Mouse (Mus musculus): ENCODE measurements around the gene Bzw2. TPM values are rescaled to one million over a fixed set of nuclear protein-coding genes. Genes with fewer than 3 reads are reported as not detected.
"Not testable (repeated sequence)": the region's sequence is repeated elsewhere in the genome, so short reads cannot be mapped to it uniquely, and the experiment has no call there.

The Bzw2 gene
- 164 and 177 TPM in 2 replicates for polyA plus RNA-seq (2015; fragmentation: Nextera tagmentation; extraction: Ambion mirVana)

DNA sequence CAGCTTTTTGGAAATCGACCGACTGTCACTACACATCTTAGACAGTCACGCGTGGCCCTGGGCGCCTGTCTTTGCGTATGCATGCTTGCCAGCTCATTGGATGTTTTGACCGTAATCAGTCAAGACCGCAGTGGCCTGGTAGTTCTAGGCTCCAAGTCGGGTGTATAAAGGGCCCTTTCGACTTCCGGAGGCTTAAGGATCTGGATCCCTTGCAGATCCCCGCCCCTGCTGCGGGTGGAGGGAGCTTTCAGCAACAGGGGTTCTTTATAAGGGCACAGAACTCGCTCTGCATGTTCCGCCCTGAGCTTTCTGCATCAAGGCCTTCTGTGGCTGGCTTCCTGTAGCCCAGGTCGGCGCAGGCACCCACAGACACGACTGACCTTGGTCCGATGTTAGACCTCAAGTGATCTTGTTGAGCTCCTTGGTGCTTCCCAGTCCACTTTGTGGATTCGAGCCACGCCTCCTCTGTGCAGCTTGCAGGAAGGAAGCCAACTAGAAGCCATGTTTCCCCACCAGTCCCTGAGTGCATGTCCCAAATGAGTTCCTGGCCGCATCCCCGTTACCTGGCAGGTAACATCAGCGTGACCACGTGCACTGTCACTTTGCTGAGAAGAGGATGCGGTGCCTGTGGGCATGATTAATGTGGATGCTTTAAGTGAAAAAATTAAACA lies at the start of gene Bzw2:
Gene Bzw2 (minus strand): TSS at position 443 of the 671 bp plus-strand sequence.
- peak within 1 kb of the TSS; percentile 50 for H3K9ac ChIP-seq
- no peaks in the 10 kb centered on the region for H3K9me3 ChIP-seq (replicated peaks)
- peaks cover 23% of the 10 kb centered on the region; the same call in 1 of the 2 replicates for H3K4me1 ChIP-seq
- H3K27ac ChIP-seq (replicated peaks): peak within 1 kb of the TSS; percentile 96
- 2% methylated on average over 26 of the region's 26 CpGs for WGBS
- peak within 1 kb of the TSS; percentile 83 for H3K4me3 ChIP-seq (replicated peaks)
- peak; percentile 31; the same call in 1 of the 2 replicates for ATAC-seq (ENCODE audit: insufficient number of reproducible peaks, low FRiP score, low TSS enrichment, low read depth)
- H3K27me3 ChIP-seq: no peaks in the 10 kb centered on the region
- peak within 1 kb of the TSS; percentile 74 for H3K4me2 ChIP-seq (replicated peaks)
- 0 out of 2 replicates have a peak, but pooled peaks cover 5% of the 10 kb centered on the region for H3K36me3 ChIP-seq

DNA sequence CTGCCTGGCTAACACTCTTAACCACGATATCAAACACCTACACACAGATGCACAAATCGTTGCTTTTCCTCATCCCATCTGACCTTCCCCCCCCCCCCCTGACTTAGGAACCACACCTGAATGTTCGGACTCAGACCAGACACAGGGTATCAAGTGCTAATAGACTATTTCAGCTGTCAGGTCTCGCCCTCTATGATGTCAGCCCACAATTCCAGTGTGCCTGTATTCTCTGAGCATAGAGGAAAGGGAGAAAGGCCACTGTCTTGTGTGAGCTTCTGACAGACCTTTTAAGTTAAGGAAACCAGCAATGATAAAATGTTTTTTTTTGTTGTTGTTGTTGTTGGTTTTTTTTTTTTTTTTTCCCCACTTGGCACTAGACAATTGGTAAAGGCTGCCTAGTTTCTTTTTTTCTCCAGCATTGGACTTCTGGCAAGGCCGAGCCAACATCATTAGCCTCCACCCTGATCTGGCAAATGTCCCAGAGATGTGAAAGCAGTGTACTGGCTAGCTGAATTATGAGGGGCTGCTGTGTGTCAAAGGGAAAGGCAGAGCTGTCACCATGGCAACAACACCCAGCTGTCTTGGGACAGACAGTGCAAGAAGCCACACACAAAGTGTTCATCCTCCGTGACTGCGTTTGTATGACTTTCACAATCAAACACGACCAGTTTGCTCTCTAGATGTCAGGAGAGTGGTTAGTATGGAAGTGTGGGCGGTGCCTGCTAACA lies 49.4 kb upstream of the Bzw2 start:
- Histone ChIP-seq H3K27me3 (no peaks in the 10 kb centered on the region), H3K9ac (no peak overlapping the region), H3K36me3 (no peaks in the 10 kb centered on the region), H3K4me1 (no peaks in the 10 kb centered on the region), H3K4me2 (replicated peaks) (no peak overlapping the region), H3K9me3 (replicated peaks) (no peaks in the 10 kb centered on the region), H3K27ac (replicated peaks) (no peak overlapping the region), H3K4me3 (replicated peaks) (no peak overlapping the region)
- WGBS: 61% methylated on average over 9 of the region's 9 CpGs
- ATAC-seq (ENCODE audit: insufficient number of reproducible peaks, low FRiP score, low TSS enrichment, low read depth): no peak

DNA sequence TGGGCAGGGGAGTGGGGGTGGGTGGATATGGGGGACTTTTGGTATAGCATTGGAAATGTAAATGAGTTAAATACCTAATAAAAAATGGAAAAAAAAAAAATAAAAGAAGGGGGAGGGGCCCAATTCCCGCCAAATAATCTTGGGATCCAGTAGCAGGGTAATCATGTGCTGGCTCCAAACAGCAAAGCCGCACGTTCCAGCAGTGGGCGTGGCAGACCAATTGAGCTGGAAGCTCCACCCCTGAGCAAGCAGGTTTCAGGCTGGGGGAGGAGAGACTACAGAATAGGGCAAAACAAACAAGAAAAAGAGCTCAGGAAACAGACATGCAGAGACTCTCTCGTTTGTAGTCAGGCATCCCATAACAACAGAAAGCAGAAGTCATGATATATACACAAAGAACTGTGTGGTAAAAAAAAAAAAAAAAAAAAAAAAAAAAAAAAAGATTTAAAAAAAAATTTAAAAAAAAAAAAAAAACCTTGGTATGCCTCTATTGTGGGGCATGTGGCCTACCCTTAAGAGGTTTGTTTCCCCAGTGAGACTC lies 47.8 kb upstream of the Bzw2 start:
- H3K9ac ChIP-seq; ATAC-seq (ENCODE audit: insufficient number of reproducible peaks, low FRiP score, low TSS enrichment, low read depth); H3K36me3 ChIP-seq; H3K27ac ChIP-seq (replicated peaks); H3K4me2 ChIP-seq (replicated peaks); H3K4me1 ChIP-seq; H3K27me3 ChIP-seq; H3K9me3 ChIP-seq (replicated peaks); H3K4me3 ChIP-seq (replicated peaks): not testable (repeated sequence)
- WGBS: 58% methylated on average over 5 of the region's 5 CpGs

DNA sequence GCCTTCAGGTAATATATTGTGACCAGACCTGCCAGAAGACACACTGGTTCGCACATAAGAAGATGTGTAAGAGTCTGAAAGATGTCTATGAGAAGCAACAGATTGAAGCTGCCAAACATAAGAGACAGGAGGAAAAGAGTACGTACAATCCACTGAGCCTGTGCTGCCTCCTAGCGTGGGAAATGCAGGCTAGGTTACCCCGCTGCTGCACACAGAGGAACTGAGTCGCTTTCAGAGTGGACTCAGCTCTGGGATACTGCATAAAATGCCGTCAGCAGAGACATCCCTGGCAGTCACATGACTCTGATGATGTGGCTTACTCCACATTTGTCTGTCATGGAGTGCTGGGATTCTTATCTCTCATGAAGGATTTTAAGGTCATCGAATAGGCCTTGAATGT lies 37.1 kb upstream of the Bzw2 start:
- no peaks in the 10 kb centered on the region for H3K4me1 ChIP-seq
- H3K27me3 ChIP-seq: no peaks in the 10 kb centered on the region
- H3K36me3 ChIP-seq: peaks cover 74% of the 10 kb centered on the region
- H3K9me3 ChIP-seq (replicated peaks): peaks cover 17% of the 10 kb centered on the region
- no peak overlapping the region for H3K4me3 ChIP-seq (replicated peaks)
- no peak overlapping the region for H3K27ac ChIP-seq (replicated peaks)
- no peak overlapping the region for H3K9ac ChIP-seq
- H3K4me2 ChIP-seq (replicated peaks): no peak overlapping the region
- WGBS: 93% methylated on average over 7 of the region's 7 CpGs
- no peak for ATAC-seq (ENCODE audit: insufficient number of reproducible peaks, low FRiP score, low TSS enrichment, low read depth)

DNA sequence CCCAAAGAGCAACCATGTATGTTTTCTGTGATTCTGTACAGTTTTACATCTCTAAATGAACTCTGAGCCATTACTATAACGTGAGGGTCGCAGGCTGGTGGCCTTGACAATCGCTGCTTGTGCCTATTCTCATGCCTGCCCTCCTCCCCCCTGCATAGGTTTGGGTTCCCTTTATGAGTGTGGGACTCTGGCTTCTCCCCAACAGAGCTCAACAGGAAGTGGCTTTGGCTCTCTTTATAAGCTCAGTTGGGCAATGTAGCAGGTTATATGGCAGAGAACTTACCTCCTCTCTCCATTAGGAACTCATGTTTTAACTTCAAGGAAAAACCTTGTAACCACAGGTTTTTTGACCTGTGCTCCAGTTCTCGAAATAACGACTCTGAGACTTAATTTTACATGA lies 32.5 kb upstream of the Bzw2 start:
- H3K9ac ChIP-seq: no peak overlapping the region
- peaks cover 76% of the 10 kb centered on the region for H3K36me3 ChIP-seq
- H3K9me3 ChIP-seq (replicated peaks): no peaks in the 10 kb centered on the region
- no peaks in the 10 kb centered on the region for H3K4me1 ChIP-seq
- no peak overlapping the region for H3K4me3 ChIP-seq (replicated peaks)
- no peak overlapping the region for H3K27ac ChIP-seq (replicated peaks)
- ATAC-seq (ENCODE audit: insufficient number of reproducible peaks, low FRiP score, low TSS enrichment, low read depth): no peak
- no peaks in the 10 kb centered on the region for H3K27me3 ChIP-seq
- WGBS: 91% methylated on average over 5 of the region's 5 CpGs
- H3K4me2 ChIP-seq (replicated peaks): no peak overlapping the region

DNA sequence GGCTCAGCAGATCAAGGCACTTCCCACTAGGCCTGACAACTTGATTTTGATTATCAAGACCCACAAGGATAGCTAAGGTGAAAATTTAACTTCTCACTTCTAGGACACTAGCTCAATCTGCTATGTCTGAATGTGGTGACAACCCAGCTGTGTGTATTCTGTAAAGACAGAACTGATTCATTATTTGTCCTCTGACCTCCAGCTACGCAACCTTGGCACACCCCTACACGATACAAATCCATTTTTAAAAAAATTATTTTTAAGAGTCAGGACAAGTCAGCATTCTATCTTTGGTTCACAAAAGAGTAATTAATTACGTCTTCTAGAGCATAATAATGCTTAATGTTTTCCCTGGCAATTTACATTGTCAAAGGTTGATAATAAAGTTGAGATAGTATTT lies 31.7 kb upstream of the Bzw2 start:
- 96% methylated on average over 3 of the region's 3 CpGs for WGBS
- Histone ChIP-seq H3K4me2 (replicated peaks) (no peak overlapping the region), H3K9me3 (replicated peaks) (no peaks in the 10 kb centered on the region), H3K4me3 (replicated peaks) (no peak overlapping the region), H3K27ac (replicated peaks) (no peak overlapping the region), H3K27me3 (no peaks in the 10 kb centered on the region), H3K9ac (no peak overlapping the region), H3K36me3 (peaks cover 68% of the 10 kb centered on the region), H3K4me1 (no peaks in the 10 kb centered on the region)
- ATAC-seq (ENCODE audit: insufficient number of reproducible peaks, low FRiP score, low TSS enrichment, low read depth): no peak

DNA sequence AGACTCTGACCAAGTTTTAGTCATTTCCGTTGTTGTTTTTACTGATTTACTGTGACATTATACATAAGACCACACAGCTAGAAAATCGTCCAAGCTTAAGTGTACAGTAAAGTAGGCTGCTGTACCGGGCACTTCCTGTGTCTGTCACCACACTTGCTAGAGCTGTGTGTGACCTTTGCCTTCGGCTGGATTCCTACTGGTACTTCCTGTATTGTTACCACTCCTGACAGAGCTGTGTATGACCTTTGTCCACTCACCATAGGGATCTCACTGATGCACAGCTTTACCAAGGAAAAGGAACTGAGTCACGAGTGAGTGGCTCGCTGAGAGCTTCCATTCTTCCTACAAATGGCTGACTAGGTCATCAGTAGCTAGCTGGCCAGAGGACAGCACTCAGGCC lies 29.2 kb upstream of the Bzw2 start:
- Histone ChIP-seq H3K4me3 (replicated peaks) (no peak overlapping the region), H3K36me3 (peaks cover 78% of the 10 kb centered on the region), H3K9ac (no peak overlapping the region), H3K9me3 (replicated peaks) (no peaks in the 10 kb centered on the region), H3K27ac (replicated peaks) (no peak overlapping the region), H3K27me3 (no peaks in the 10 kb centered on the region), H3K4me1 (no peaks in the 10 kb centered on the region), H3K4me2 (replicated peaks) (no peak overlapping the region)
- 81% methylated on average over 6 of the region's 6 CpGs for WGBS
- ATAC-seq (ENCODE audit: insufficient number of reproducible peaks, low FRiP score, low TSS enrichment, low read depth): no peak

DNA sequence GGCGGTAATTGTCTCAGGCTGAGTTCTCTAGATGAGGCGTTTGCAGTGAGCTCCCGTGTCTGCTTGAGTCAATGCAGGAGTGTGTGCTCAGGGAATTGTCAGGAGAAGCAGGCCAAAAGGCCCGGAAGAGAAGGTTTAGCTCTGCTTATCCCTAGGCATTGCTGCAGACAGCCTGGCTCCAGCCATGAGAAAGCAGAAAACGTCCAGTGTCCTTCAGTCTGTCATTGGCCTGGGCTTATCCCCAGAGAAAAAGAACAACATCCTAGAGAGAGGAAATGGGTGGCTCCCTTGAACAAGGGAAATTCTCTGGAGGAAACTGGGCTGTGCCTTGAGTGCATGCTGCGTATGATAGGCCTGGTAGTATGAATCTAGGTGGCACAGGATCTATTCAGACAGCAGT lies 24.7 kb upstream of the Bzw2 start:
- ATAC-seq (ENCODE audit: insufficient number of reproducible peaks, low FRiP score, low TSS enrichment, low read depth): no peak
- Histone ChIP-seq H3K9me3 (replicated peaks) (no peaks in the 10 kb centered on the region), H3K4me2 (replicated peaks) (no peak overlapping the region), H3K36me3 (peaks cover 57% of the 10 kb centered on the region), H3K27ac (replicated peaks) (no peak overlapping the region), H3K9ac (no peak overlapping the region), H3K4me3 (replicated peaks) (no peak overlapping the region), H3K27me3 (no peaks in the 10 kb centered on the region), H3K4me1 (no peaks in the 10 kb centered on the region)
- WGBS: 75% methylated on average over 6 of the region's 6 CpGs

DNA sequence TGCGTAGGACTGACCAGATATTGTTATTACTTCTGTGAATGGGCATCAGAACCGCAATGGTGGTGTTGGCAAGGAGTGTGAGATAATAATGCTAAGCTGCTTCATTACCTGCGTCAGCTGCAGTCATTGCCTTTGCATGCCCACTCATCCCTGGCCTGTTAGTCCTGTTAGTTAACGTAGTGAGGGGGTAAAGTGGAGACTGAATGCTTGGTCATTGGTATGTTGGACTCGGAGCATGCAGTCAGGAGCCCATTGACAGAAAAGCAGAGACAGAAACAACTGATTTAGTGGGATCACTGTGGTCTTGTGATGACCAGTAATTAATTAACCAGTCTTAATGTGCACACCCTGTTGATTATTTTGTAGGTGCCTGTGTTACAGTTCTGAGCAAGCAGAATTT lies 19.3 kb upstream of the Bzw2 start:
- no peaks in the 10 kb centered on the region for H3K27me3 ChIP-seq
- peaks cover 64% of the 10 kb centered on the region for H3K36me3 ChIP-seq
- no peak overlapping the region for H3K4me3 ChIP-seq (replicated peaks)
- H3K4me1 ChIP-seq: no peaks in the 10 kb centered on the region
- no peak overlapping the region for H3K4me2 ChIP-seq (replicated peaks)
- H3K27ac ChIP-seq (replicated peaks): no peak overlapping the region
- WGBS: 96% methylated on average over 5 of the region's 5 CpGs
- H3K9ac ChIP-seq: no peak overlapping the region
- ATAC-seq (ENCODE audit: insufficient number of reproducible peaks, low FRiP score, low TSS enrichment, low read depth): no peak
- no peaks in the 10 kb centered on the region for H3K9me3 ChIP-seq (replicated peaks)

DNA sequence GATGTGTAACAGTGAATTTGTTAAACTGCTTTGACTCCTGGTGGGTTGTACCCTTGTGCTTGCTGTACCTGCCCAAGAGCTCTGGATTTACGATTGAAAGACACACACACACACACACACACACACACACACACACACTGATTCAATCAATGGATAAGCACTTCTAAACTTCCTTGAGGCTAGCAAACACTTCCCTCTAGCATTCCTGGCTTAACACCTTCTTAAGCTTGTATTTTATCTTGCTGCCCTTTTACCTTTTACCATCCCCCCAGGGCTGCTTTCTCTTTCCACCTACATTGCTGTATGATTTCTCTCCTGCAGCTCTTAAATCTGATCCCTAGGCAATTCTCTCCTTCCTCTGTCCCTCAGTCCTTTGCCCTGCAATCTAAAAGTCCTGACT lies 7.4 kb upstream of the Bzw2 start:
- H3K4me3 ChIP-seq (replicated peaks): no peak overlapping the region
- H3K4me1 ChIP-seq: peaks cover 2% of the 10 kb centered on the region; the same call in 1 of the 2 replicates
- peaks cover 6% of the 10 kb centered on the region; the same call in 1 of the 2 replicates for H3K36me3 ChIP-seq
- H3K4me2 ChIP-seq (replicated peaks): no peak overlapping the region
- H3K27me3 ChIP-seq: no peaks in the 10 kb centered on the region
- H3K9ac ChIP-seq: no peak overlapping the region
- no peak for ATAC-seq (ENCODE audit: insufficient number of reproducible peaks, low FRiP score, low TSS enrichment, low read depth)
- 33% methylated on average over 1 of the region's 1 CpGs for WGBS
- H3K27ac ChIP-seq (replicated peaks): no peak overlapping the region
- no peaks in the 10 kb centered on the region for H3K9me3 ChIP-seq (replicated peaks)

DNA sequence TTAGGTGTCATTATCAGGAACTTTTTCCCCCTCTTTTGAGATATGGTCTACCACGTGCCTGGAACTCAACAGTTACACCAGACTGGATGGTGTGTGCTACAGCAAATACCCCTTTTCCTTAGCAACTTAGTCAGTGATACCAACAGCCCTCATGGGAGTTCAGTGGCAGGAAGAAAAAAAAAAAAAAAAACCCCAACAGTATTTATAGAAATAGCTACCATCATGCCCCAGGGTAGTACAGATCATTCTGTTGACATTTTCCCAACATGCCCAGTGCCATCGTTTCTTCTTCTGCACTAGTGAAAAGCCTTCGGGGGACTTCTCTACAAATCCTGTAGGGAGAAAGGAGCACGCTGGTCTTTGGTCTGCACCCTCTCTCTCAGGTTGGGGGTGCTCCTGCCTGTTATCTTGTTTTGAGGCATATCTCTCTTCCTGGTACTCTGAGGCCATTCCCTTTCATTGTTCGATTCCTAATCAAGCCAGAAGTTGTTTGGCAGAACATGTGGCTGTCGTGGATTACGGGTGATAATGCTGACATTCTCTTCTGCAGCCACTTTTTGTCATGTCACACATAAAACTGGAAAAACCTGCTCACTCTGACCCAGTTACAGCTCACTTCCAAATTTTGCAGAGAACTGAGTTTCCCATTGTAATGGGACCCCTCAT lies 6.4 kb upstream of the Bzw2 start:
- Histone ChIP-seq H3K9me3 (replicated peaks) (no peaks in the 10 kb centered on the region), H3K4me1 (peaks cover 2% of the 10 kb centered on the region; the same call in 1 of the 2 replicates), H3K27ac (replicated peaks) (no peak overlapping the region), H3K4me3 (replicated peaks) (no peak overlapping the region), H3K27me3 (no peaks in the 10 kb centered on the region), H3K4me2 (replicated peaks) (no peak overlapping the region), H3K36me3 (0 out of 2 replicates have a peak, but pooled peaks cover 5% of the 10 kb centered on the region), H3K9ac (no peak overlapping the region)
- WGBS: 70% methylated on average over 7 of the region's 7 CpGs
- ATAC-seq (ENCODE audit: insufficient number of reproducible peaks, low FRiP score, low TSS enrichment, low read depth): no peak
